Mouse (Mus musculus) spleen, adult 18-20 months (tissue): ENCODE data around the gene Olah.
"Not testable (repeated sequence)": the region's sequence is repeated elsewhere in the genome, so short reads cannot be mapped to it uniquely, and the experiment has no call there.

ENCODE experiments used
- DNase-seq, 2 experiments: peaks; one replicate each; pipeline ENCODE4 v3.0.0; 2022; ENCODE audit warnings: mixed read lengths in 2 of 2

The Olah gene

DNA sequence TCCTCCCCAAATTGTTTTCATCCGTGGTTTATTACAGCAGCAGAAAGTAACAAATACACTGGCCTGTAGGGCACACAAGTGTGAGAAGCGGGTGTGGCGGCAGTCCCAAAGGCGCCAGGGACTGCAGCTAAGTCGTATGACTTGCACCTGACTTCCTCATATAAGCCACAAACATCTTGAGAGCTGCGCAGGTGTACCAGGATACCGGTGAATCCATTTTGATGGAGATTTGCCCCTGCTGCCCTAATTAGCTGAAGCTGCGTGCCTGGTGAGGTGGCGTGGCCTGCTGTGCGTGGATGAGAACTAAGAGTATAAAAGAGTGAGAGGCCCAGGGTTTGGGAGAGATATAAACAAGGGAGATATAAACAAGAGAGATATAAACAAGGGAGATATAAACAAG is at the start of gene Olah:
Olah (minus strand) TSS at position 101 of the 400 bp plus-strand sequence.
- DNase-seq, result not testable (repeated sequence)

DNA sequence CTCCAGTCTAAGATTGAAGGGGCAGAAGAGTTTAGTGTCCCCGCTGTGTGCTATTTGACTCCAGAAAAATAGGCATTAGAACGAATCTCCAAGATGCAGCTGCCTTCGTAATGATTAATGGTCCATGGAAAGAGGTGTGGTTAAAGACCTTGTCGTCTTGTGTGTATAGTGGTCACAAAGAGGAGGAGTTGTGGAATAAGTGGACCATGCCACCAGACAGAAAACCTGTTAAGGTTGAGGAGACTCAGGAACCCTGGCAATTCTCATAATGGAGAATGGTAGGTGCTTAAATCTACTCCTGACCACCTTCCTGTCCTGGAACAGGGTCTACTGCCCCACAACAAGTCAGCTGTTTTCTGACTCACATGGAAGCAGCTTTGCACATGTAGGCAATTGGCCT is 49.0 kb upstream of the Olah start:
- no peak for DNase-seq

DNA sequence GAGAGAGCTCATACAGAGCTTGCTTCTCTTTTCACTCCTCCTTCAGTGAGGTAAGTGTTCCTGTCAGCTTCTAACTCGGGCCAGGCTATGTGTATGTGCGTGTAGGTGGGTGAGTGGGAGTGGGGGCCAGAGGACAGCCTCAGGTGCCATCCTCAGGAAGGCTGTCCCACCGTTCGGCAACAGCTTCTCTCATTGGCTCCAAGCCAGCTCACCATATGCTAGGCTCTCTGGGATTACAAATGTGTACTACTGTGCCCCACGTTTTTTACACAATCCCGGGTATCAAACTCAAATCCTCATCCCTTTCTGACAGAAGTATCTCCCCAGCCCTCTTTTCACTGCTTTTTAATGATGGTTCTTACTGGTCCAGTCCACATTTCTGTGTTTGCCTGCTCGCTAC is 47.2 kb upstream of the Olah start:
- no peak for DNase-seq

DNA sequence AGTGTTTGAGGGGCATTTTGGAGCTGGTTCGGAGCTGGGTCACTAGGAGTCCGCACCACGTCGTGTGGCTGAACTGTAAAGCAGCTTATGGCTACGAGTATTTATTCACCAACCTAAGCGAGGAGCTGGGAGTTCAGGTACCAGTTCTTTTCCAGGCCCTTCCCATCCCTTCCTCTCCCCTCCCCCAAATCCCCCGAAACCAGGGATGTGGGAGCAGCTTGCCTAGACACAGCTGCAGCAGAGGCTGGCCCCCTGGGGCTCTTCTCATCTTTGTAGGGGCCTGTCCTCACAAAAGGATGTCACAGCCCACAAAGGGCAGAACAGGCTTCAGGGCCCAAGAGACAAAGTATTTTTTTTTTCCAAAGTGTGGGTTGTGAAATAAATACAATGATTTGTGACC is 40.9 kb upstream of the Olah start:
- DNase-seq, result no peak

DNA sequence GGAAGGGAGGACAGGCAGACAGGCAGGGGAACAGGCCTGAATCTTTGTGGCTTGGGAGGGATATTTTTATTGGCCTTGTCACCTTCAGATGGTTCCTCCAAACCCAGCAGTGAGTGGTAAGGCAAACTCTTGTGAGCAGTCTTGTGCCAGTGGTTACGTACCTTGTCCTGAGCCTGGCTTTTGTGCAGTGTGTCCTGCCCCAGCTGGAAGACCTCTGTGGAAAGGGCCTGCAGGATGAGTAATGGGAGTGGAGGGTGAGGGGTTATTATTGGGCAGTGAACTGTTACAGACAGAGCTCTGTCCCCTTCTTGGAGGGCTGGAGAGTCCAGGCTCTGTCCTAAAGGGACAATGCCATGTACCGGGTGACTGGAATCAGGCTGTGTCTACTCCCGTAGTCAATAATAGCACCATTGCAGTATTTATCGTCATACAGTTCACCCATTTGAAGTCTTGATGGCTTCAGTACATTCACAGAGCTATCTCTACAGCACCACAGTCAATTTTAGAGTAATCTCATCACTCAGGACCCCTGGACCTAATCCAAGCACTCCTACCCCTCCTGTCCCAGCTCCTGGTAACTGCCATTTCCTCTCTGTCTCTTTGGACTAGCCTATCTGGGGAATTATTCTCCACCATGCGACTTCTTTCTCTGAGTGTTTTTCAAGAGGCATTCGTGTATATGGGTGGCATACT is 38.5 kb upstream of the Olah start:
- DNase-seq, result no peak

DNA sequence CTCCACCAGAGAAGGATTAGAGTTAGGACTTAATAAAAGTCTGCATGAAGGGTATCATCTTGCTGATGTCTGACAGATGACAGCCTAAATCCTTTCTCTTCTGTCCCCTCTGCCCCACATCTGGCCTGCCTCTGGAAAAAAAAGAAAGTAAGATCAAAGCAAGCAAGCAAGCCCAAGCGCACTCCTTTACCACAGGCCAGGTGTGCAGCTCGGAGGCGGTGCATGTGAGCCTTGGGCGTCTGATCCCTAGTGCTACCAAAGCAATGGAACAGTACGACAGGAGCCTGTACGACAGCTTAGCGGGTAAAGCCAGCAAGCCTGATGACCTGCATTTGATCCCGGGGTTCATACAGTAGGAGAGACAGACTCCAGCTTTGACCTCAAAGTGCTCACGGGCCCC is 33.9 kb upstream of the Olah start:
- DNase-seq, result no peak

DNA sequence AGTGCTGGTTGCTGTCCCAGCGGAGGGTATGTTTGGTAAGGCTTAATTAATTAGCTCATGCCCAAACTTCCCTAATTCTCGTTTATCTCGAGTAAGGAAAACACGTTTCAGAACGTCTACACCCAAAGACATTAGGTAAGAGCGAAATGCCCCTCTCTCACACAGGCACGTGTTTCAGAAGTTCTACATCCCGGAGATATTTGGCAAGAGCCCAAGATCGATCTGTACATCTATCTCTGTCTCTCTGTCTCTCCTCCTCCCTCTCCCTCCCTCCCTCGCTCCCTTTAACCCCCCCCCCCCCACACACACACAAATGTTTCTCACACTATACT is 27.5 kb upstream of the Olah start:
- DNase-seq, result no peak

DNA sequence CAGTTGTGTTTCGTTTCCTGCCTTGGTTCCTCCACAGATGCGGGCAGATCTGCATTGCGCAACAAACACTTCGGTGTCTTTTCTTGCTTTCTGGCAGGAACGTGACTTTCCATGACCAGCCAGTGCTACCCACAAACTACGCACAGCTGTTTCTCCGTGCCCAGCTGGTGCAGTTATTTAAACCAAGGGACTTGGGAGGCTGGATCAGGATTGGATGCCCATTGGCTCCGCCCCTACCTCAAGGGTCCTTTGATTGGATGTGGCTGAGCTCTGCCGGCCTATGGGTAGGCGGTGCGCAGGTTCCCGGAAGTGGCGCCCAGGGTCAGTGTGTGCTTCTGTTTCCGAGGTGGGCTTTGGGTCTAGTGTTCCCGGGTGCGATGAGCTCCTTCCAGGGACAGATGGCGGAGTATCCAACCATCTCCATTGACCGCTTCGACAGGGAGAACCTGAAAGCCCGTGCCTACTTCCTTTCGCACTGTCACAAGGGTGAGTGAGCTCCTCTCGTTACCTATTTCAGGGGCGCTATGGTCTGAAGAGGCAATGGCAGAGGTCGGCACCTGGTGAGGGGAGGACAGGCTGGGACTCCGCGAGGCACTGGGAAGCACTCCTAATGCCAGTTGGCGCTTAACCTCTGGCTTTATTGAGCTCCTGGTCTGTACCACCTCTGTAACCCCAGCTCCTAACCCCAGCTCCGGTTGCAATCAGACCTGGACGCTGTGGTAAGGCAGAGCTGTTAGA is 27.0 kb upstream of the Olah start, which contains the start of gene Dclre1c:
Dclre1c (plus strand) TSS at position 291 of the 738 bp plus-strand sequence.
- peak; percentile 83 to 84 for DNase-seq

DNA sequence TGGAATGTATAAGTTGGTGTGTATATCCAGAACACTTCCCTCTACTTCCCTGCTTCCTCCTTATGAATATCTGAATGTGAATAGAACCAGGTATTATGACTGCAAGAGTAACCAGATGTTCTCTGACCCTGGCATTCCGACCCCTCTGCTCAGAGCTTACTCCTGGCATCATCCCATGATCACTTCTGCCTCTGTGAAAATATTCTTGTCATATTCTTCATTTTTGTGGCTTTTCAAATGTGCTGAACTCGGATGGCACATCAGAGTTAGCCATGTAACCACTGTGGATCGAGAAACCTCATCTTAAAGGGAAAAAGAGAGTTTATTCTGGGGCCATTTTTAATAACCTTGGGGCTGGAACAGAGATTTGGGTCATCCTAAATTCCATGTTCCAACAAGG is 25.5 kb upstream of the Olah start, which contains the start of gene Meig1:
Meig1 (minus strand) TSS at position 101 of the 400 bp plus-strand sequence.
- no peak for DNase-seq

DNA sequence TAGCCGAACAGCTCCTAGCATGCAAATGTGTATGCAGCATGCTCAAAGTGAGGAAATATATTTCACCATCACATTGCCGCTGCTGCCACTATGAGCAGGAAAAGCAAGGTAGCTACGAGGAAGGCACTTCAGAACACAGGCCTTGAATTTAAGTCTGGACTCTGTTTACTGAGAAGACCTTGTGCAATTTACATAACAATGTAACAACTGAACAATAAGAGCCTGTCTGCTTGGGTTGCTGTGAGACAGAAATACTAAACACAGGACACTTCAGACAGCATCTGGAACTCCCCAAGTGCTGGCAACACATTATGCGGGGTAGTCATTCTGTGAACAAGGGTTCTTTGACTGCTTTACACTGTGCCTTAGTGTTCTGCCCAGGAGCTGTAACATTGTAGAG is 23.1 kb upstream of the Olah start:
- DNase-seq, result no peak

DNA sequence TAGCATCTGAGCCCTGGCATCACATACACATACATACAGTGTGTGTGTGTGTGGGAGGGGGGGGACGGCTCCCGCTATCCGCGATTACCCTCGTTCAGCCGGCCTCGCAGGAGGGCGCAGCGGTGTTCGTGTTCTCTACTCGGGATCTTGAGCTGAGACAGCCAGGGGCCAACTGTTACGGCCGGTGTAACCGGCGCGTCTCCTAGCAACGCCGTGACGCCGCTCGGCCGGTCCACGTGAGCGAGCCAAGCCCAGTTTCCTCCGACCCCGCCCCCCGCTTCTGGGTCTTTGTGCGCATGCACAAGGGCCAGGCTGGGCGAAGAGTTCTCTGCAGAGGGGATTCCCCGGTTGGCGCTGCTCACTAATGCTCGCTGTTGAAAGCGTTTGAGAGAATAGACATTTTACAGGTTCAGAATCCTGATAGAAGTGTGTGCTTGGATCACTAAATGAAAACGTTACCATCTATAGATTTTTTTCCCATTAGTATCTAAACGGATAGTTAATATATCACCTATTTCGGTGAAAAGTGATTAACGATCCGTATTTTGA is 21.9 kb upstream of the Olah start:
- DNase-seq, result peak; percentile 95 to 99

DNA sequence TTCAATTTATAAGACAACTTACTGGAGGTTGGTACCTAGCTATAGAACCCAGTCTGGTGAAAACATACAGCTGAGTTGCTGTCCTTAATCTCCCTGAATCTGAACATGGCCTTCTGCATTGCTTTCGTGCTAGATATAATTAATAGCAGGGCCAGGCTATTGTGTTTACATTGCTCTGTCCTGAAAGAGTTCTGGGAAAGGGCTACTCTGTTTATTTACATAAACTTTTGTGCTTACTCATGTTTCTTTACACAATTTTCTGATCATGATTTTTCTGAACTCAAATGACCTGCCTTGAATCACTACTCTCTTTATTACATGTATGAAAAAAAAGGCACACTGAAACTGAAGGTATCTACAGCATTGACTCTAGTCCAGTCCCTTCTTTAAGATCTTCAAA is 18.7 kb upstream of the Olah start:
- no peak for DNase-seq

DNA sequence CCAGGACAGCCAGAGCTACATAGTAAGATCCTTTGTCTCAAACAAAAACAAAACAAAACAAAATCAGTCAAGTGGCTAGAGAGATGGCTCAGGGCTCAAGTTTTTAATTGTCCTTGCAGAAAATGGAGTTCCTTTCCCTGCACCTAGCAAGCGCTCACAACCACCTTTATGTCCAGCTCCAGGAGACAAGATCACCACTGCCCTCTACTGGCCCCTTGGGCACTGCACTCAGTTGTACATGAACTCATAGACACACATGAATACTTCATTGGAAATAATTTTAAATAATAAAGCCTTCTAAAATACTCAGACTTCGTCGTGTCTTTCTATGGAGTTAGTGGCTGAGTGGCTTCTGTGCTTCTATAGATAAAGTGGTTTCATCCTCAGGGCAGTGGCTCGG is 17.2 kb upstream of the Olah start:
- peak in 1 of 2 experiments; percentile 45 for DNase-seq

DNA sequence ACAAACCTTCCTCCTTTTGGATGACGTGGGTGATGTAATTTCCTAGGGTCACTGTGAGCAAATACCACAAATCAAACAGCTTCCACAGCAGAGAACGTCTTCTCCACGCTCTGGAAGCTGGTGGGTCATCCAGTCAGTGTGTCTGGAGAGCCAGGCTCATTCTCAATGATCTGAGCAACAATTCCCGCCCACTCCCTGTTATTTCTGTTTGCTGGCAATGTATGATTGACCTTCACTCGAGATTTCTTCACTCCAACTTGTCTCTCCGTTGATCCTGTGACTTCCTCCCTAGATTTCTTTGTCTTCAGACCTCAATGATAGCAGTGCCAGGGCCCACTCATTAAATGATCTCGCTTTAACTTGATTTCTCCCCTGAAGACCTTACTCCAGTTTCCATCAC is 10.7 kb upstream of the Olah start:
- DNase-seq, result no peak

DNA sequence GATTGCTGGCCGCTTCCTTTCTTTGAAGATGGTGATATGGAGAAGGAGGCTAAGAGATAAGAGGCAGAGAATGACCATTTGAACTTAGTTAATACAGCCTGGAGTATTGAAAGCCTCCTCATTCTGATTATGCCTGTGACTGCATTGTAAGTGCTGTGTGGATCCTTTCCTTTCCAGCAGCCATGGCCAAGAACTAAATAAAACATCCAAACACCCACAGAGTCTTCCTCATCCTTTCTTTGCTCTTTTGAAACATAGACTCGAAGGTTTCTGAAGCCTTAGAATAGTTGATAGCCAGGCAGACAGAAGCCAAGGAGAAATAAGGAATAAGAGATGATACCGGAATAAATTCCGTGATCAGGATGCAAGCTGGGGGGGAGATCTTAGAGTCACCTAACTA is 9.0 kb upstream of the Olah start:
- DNase-seq, result no peak

DNA sequence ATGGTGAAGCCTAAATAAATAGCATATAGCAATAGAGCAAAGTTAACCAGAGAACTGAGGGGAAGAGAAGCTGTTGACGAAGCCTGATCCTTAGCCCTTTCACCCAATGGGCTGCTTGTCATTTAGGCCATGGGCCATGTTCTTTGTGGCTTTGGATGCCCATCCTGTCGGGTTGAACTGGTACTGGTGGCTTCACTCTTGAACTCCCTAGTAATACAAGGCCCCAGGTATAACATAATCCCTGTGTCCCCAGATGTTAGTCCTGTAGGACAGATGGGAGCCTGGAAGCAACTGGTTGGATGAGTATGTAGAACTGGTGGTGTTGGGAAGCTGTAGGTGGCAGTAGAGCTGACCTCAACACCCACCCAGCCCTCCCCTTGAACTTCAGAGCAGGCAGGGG is 5.1 kb downstream of the Olah start:
- no peak for DNase-seq

DNA sequence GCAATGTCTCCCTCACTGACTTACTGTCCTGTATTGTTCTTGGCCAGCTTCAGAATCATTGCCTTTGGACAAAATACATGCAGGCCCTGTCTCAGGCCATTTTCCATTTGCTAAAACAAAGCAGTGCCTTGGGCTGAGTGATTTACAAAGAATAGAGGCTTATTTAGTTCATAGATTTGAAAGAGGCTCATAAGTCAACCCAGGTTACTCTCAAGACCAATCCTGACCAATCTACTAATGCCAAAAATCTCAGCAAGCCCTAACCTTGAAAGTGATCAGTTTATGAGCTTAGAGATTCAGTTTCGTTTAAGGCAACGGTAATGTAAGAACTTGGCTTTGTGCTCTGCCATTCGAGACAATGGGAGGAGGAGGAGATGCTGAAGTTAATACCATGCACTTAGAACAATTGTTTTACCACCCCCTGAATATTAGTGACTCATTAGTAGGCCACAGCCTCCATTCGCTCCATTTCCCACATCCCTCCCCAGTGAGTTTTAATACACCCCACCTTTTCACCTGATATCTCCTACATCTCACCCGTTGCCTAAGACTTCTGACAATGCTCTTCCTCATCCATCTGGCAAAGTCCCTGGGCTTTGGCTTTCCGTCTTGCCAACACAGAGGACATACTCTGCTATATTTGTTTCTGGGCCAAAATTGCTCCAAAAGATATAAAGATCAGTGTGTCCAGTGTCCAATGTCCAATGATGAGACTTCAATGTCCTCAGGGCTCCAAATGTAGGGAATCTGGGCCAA is 9.7 kb downstream of the Olah start:
- DNase-seq, result no peak

DNA sequence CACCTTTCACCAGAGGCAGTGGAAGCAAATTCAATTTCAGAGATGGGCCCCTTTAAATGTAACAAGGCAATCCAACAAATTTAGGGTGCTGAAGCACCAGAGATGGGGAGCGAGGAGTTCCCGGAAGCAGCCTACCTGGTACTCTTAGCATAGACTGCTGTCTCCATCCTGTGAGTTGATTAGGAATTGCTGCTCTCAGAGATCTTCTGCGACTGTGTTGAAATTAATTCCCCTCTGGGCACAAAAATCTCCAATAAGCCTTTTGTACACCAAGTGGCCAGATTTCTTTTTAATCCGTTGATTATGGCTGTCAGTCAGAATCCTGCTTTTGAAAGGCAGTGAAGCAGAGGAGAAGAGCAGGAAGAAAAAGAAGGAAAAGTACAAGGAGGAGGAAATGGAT is 31.9 kb downstream of the Olah start:
- no peak for DNase-seq

DNA sequence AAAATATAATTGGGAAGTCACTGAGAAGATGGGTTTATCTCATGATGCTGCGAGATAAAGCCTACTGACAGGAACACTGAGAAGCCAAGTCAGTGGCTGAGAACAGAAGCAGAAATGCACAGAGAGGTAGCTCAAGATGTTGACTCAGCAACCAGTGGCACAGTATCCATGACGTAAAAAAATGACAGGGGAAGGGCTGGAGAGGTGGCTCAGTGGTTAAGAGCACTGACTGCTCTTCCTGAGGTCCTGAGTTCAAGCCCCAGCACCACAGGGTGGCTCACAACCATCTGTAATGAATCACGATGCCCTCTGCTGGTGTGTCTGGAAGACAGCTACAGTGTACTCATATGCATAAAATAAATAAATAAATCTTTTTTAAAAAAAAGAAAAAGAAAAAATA is 35.9 kb downstream of the Olah start:
- no peak for DNase-seq

DNA sequence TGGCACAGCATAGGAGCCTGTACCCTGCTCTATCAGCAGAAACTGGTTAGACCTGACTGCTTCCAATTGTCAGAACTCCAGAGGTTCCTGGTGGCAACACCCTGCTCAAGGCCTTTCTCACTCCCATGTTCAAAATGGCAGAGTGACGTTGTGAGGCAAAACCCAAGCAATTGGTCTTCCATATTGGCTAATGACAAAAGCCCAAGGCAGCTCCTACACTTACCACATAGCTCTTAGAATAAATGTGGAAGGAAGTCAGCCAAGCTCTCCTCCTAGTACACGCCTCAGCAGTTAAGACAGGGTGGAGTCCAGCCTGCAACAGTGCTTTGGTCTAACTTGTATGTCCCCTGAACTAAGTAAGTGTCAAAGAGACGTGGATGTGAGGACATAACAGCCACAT is 39.1 kb downstream of the Olah start:
- no peak for DNase-seq

DNA sequence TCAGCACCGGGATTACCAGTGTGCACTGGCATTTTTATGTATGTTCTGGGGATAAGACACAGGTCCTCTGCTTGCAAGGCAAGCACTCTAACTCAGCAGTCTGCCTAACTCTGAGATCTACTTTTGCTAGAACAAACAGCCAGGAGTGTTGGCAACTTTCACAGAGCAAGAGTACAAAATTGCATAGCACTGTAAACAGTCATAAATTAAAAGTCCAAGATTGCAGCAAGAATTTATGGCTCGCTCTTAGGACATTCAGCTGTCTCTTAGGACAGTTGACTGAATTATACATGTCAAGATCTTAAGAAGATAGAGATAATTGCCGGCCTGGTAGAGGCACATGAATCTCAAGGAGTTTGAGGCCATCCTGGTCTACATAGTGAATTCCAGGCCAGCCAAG is 40.7 kb downstream of the Olah start:
- no peak for DNase-seq

DNA sequence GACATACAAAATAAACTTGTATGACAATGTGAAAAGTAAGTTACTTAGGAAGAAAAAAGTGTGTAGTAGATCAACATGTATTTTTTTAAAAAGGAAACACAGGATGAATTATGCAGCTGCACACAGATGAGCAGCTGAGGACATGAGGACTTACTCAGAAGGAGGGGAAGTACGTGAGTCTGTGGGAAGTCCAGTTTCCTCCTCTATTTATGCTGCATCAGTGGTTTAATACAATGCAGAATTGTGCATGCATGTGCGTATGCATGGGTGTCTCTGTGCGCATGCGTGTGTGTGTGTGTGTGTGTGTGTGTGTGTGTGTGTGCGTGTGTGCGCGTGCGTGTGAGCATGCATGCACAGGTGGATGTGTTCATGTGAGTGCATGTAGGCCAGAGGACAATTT is 41.2 kb downstream of the Olah start:
- DNase-seq, result no peak

DNA sequence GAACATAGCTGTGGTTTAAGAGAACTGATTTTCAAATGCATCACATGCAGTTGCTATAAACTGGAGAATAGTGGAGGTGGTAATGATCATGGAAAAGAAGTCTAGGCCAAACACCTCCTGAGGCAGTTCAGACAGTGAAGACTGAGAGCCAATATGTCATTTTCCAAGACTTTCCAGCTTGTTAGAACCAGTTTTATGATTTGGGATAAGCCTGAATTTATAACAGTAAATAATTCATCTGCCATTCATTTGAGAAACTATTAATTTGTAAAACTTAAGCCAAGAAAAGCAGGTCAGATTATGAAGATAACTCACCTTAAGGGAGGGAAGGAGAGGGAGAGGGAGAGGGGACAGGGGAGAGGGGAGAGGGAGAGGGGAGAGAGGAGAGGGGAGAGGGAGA is 43.9 kb downstream of the Olah start:
- DNase-seq, result no peak

DNA sequence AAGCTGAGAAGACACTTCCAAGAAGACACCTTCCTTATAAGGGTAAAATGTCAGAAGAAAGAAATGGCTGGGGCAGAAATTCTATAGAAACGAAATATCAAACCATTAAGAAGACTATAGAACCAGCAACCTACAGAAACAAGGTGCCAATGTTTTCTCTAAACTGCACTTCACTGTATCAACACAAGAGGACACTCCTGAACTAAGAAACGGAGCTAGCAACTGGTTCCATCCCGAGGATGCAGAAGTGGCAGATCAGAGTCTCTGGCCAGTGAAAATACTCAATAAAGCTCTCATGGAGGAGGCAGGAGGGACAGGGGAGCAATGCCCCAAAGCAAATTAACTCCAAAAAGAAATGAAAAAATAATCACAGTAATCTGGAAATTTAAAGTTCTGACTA is 48.1 kb downstream of the Olah start:
- DNase-seq, result no peak
